Mouse (Mus musculus) myocyte (in vitro differentiated cells): ENCODE measurements at regions not wholly inside any gene's neighbourhood (a gene's known extent, or its start where the extent isn't known, plus 50 kb on each side); places are given as distances from the start of the nearest gene placed in this dataset.

ENCODE experiments used
- H3K27me3 ChIP-seq: one replicate; pipeline ENCODE4 v1.6.1; 2011; ENCODE audit not compliant: control insufficient read depth, insufficient read depth, insufficient read length
- H3K36me3 ChIP-seq: one replicate; pipeline ENCODE4 v1.6.1; 2011; ENCODE audit not compliant: control insufficient read depth, insufficient read depth
- H3K4me2 ChIP-seq: one replicate; pipeline ENCODE4 v1.6.1; 2011; ENCODE audit warnings: low read depth, control low read depth
- H3K4me3 ChIP-seq: one replicate; pipeline ENCODE4 v1.5.1; 2011; ENCODE audit warnings: mild to moderate bottlenecking, control low read depth, moderate library complexity
- H3K79me2 ChIP-seq: one replicate; pipeline ENCODE4 v1.6.1; 2011; ENCODE audit not compliant: control insufficient read depth, insufficient read depth
- H3ac ChIP-seq: one replicate; pipeline ENCODE4 v1.6.1; 2011; ENCODE audit not compliant: control insufficient read depth, insufficient read length
- CEBPB ChIP-seq: IDR thresholded peaks from 2 replicates; pipeline ENCODE4 v1.6.1; 2011; ENCODE audit warnings: mild to moderate bottlenecking, moderate library complexity; ENCODE audit not compliant: poor library complexity, insufficient read depth, severe bottlenecking
- E2F4 ChIP-seq: IDR thresholded peaks from one replicate; pipeline ENCODE4 v1.6.1; 2011; ENCODE audit warnings: mild to moderate bottlenecking, control low read depth, moderate library complexity; ENCODE audit not compliant: insufficient read depth
- MAX ChIP-seq: IDR thresholded peaks from one replicate; pipeline ENCODE4 v1.6.1; 2011; ENCODE audit warnings: low read depth, mild to moderate bottlenecking, control low read depth
- MYOD1 ChIP-seq, 3 experiments: IDR thresholded peaks; one replicate each; pipeline ENCODE4 v1.6.1; 2011; ENCODE audit warnings: control low read depth in 2 of 3, low read depth in 2 of 3, mild to moderate bottlenecking in 2 of 3, moderate library complexity in 1 of 3; ENCODE audit not compliant: insufficient read length in 2 of 3, control insufficient read depth in 1 of 3
- MYOG ChIP-seq, 3 experiments: IDR thresholded peaks; one replicate each; pipeline ENCODE4 v1.6.1; 2011; ENCODE audit warnings: control low read depth in 2 of 3, low read depth in 2 of 3, mild to moderate bottlenecking in 2 of 3; ENCODE audit not compliant: insufficient read length in 2 of 3, control insufficient read depth in 1 of 3, insufficient read depth in 1 of 3
- POLR2A ChIP-seq: IDR thresholded peaks from one replicate; pipeline ENCODE4 v1.6.1; 2011; ENCODE audit warnings: low read depth, mild to moderate bottlenecking, control low read depth, moderate library complexity; ENCODE audit not compliant: insufficient read length
- POLR2AphosphoS2 ChIP-seq: IDR thresholded peaks from one replicate; pipeline ENCODE4 v1.6.1; 2011; ENCODE audit warnings: low read depth, control low read depth; ENCODE audit not compliant: insufficient read length
- REST ChIP-seq: IDR thresholded peaks from one replicate; pipeline ENCODE4 v1.6.1; 2011; ENCODE audit warnings: mild to moderate bottlenecking, control low read depth, moderate library complexity; ENCODE audit not compliant: insufficient read depth, insufficient read length
- SRF ChIP-seq: IDR thresholded peaks from one replicate; pipeline ENCODE4 v1.6.1; 2011; ENCODE audit warnings: low read depth; ENCODE audit not compliant: control insufficient read depth, insufficient read length
- TCF12 ChIP-seq: IDR thresholded peaks from one replicate; pipeline ENCODE4 v1.6.1; 2011; ENCODE audit warnings: mild to moderate bottlenecking, control low read depth; ENCODE audit not compliant: poor library complexity, insufficient read depth, severe bottlenecking
- TCF3 ChIP-seq: IDR thresholded peaks from one replicate; pipeline ENCODE4 v1.6.1; 2011; ENCODE audit warnings: low read depth, control low read depth; ENCODE audit not compliant: insufficient read length
- USF1 ChIP-seq: IDR thresholded peaks from one replicate; pipeline ENCODE4 v1.6.1; 2011; ENCODE audit warnings: low read depth, mild to moderate bottlenecking, control low read depth, moderate library complexity

DNA sequence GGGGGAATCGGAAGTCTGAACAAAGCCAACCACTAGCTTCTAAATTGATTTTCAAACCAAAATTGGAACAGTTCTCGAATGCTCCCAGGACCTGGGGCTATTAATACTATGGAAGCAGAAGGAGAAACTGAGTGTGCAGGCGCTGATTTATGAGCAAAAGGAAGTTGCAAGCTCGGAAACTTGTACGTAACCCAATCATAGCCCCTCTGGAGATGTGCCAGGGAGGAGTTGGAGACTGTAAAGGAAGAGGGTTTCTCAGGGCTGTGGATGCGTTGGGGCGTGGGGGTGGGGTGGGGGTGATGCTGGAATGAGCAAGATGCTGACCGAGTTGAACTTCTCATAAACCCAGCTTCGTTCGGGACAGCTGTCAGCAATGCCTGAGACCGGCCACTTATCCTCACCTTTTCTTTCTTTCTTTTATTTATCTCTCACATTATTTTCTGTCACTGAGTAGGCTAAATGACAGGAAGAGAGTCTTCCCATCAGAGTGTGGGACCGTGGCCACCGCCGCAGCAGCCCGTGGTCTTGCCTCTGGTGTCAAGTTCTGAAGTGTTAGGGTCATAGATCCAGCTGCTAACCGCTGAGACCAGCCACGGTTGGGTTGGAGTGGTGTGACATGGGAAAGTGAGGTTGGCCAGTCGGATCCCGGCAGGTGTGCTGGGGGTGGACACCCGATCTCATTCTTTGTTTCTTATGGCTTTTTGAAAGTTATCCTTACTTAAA is 54.2 kb upstream of the Gm3045 start:
- TF ChIP-seq SRF = no peak
- no peak for TF ChIP-seq E2F4
- TF ChIP-seq TCF12 = no peak
- no peak for TF ChIP-seq USF1
- TF ChIP-seq POLR2AphosphoS2 = no peak
- no peak for TF ChIP-seq CEBPB
- TF ChIP-seq MYOD1 (IDR thresholded peaks at IDR 0.05; ENCODE audit: control insufficient read depth in 1 of 3, insufficient read length in 2 of 3, low read depth in 2 of 3) = no peak
- no peak for TF ChIP-seq REST
- no peak for TF ChIP-seq TCF3
- TF ChIP-seq MYOG (IDR thresholded peaks at IDR 0.05; ENCODE audit: control insufficient read depth in 1 of 3, insufficient read depth in 1 of 3, insufficient read length in 2 of 3, low read depth in 2 of 3) = no peak
- TF ChIP-seq POLR2A = no peak
- TF ChIP-seq MAX = no peak
- H3K36me3 ChIP-seq = no peaks in the 10 kb centered on the region
- no peaks in the 10 kb centered on the region for H3K79me2 ChIP-seq
- no peak overlapping the region for H3K4me3 ChIP-seq
- no peak overlapping the region for H3ac ChIP-seq
- H3K27me3 ChIP-seq = no peaks in the 10 kb centered on the region
- no peak overlapping the region for H3K4me2 ChIP-seq

DNA sequence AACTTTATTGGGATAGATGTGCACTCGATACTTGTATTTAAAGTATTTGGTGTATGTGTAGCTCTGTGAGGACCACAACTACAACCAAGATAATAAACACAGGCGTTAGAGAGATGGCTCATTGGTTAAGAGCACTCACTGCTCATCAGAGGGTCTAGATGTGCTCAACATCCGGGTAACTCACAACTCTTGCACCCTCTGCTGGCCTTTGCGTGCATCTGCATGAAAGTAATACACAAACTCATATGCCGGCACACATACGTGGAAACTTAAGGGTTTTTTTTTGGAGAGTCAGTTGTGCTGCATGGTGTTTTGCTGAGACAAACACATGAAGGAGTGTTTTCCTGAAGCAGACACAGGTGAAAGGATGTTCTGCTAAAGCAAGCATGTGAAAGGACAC is 53.7 kb upstream of the Gm3045 start:
- Histone ChIP-seq H3ac (no peak overlapping the region), H3K4me2 (no peak overlapping the region), H3K36me3 (no peaks in the 10 kb centered on the region), H3K4me3 (no peak overlapping the region), H3K27me3 (no peaks in the 10 kb centered on the region), H3K79me2 (no peaks in the 10 kb centered on the region)
- no peak for TF ChIP-seq USF1
- no peak for TF ChIP-seq TCF3
- TF ChIP-seq CEBPB = no peak
- no peak for TF ChIP-seq E2F4
- TF ChIP-seq POLR2AphosphoS2 = no peak
- TF ChIP-seq MYOD1 (IDR thresholded peaks at IDR 0.05; ENCODE audit: control insufficient read depth in 1 of 3, insufficient read length in 2 of 3, low read depth in 2 of 3) = no peak
- TF ChIP-seq SRF = no peak
- TF ChIP-seq MAX = no peak
- no peak for TF ChIP-seq REST
- TF ChIP-seq MYOG (IDR thresholded peaks at IDR 0.05; ENCODE audit: control insufficient read depth in 1 of 3, insufficient read depth in 1 of 3, insufficient read length in 2 of 3, low read depth in 2 of 3) = no peak
- no peak for TF ChIP-seq POLR2A
- TF ChIP-seq TCF12 = no peak
